Mouse (Mus musculus): ENCODE data around the gene Vmn2r5. TPM values are rescaled to one million over a fixed set of nuclear protein-coding genes. Genes with fewer than 3 reads are reported as not detected.
"Not testable (repeated sequence)": the region's sequence is repeated elsewhere in the genome, so short reads cannot be mapped to it uniquely, and the experiment has no call there.

Gene Vmn2r5
- total RNA-seq (2015) = not detected in 2 replicates
- total RNA-seq (2017) = not detected in 2 replicates

- ATAC-seq (ENCODE audit: poor library complexity, severe bottlenecking) = not testable (repeated sequence)
Observed at GRCm38 (mm10) chr3:64509742-64510141, at the start of gene Vmn2r5. Vmn2r5 (minus strand) TSS chr3:64509842.

GRCm38 (mm10) chr3:64523585-64523984 lies 13.9 kb upstream of the Vmn2r5 start:
- ATAC-seq (ENCODE audit: poor library complexity, severe bottlenecking) = not testable (repeated sequence)

Other genes with a start within 250 kb of the Vmn2r5 start
- not detected in 2 replicates for gene Vmn2r3, start 220.1 kb downstream of the Vmn2r5 start, total RNA-seq (2015)
- gene Vmn2r3, start 220.1 kb downstream of the Vmn2r5 start, total RNA-seq (2017) = not detected in 2 replicates
- not detected in 2 replicates for gene Vmn2r4, start 94.5 kb downstream of the Vmn2r5 start, total RNA-seq (2015)
- not detected in 2 replicates for gene Vmn2r4, start 94.5 kb downstream of the Vmn2r5 start, total RNA-seq (2017)
- gene Vmn2r6, start 56.0 kb upstream of the Vmn2r5 start, total RNA-seq (2015) = not detected in 2 replicates
- gene Vmn2r6, start 56.0 kb upstream of the Vmn2r5 start, total RNA-seq (2017) = not detected in 2 replicates

Measured in megakaryocyte, adult 5-6 weeks (primary cell).